Mouse (Mus musculus) G1E (cell line): ENCODE results near the gene AY074887.

Experiments used
- CTCF ChIP-seq: IDR thresholded peaks from 2 replicates; pipeline ENCODE4 v1.5.1; 2012; ENCODE audit warnings: low read depth, low read length, inconsistent platforms, mixed read lengths
- POLR2AphosphoS5 ChIP-seq: IDR thresholded peaks from 2 replicates; pipeline ENCODE4 v1.6.1; 2012; ENCODE audit warnings: low read depth, low read length, inconsistent platforms; ENCODE audit not compliant: insufficient replicate concordance

DNA sequence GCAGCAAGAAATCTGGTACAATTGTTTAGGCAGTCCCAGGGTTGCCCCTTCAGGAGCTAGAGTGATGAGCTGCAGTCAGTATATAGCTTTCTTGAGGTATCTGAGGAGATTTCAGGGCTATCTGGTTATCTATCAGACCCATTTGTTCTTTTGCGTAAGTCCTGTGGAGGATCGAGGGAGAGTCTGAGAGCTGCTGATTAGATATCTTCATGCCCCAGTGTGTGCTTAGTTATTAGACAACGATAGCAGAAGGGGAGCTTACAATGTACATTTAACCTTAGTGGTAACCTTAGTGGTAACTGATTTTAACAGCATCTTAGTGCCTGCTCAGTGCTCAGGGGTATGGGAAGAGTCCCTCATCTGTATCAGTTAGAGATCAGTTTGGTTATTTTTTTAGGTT, 44.8 kb upstream of the AY074887 start:
- TF ChIP-seq CTCF (no peak), POLR2AphosphoS5 (no peak)
